Mouse (Mus musculus): Measurements from ENCODE around the gene Tomt. TPM values are rescaled to one million over a fixed set of nuclear protein-coding genes. Genes with fewer than 3 reads are reported as not detected.

The Tomt gene
- polyA plus RNA-seq (2012; rRNA removed): 0.11 and 0.12 TPM in 2 replicates

DNA sequence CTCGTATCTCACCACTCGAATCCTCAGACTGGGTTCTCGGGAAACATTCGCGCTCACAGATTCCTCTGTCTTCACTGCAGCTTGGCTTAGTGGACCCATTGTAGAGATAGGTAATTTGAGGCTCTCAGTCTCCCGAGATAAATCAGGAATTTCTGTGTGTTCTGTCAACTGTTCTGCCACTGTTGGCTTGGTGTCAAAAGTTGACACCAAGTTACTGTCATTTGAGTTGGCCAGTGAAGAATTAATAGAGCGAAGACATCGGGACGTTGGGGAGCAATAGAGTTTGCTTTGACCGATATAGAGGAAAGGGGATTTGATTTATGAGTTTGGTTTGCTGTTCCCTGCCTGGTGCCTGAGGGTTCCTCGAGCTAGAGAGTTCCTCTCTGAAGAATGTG is at the start of gene Tomt:
Gene Tomt (minus strand): TSS at position 73 of the 395 bp plus-strand sequence.

DNA sequence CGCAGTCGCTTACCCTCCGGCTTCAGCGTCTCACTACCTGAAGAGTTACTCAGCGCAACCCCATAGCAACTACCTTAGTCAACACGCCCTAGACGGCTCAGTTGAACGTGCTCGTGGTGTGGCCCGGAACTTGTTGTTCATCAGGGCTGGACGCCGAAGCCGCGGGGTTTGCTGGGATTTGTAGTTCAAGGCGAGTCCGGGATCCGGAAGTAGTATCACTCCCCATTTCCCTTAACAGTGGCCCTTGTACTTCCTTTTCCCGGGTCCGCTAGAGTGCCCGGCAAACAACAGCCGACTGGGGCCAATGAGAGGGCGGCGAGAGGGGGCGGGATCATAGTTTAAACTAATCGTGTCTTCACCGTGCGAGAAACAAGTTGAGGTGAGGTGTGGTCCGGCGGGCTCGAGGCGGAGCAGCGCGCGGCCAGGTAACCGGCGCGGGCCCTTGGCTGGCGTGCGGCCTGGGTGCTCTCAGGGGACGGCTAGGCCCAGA is 27.6 kb upstream of the Tomt start, which contains the start of the genes Lrrc51 and Numa1:
Gene Lrrc51 (minus strand): TSS at position 145 of the 490 bp plus-strand sequence.
Gene Numa1 (plus strand): TSS at position 361 of the 490 bp plus-strand sequence.

DNA sequence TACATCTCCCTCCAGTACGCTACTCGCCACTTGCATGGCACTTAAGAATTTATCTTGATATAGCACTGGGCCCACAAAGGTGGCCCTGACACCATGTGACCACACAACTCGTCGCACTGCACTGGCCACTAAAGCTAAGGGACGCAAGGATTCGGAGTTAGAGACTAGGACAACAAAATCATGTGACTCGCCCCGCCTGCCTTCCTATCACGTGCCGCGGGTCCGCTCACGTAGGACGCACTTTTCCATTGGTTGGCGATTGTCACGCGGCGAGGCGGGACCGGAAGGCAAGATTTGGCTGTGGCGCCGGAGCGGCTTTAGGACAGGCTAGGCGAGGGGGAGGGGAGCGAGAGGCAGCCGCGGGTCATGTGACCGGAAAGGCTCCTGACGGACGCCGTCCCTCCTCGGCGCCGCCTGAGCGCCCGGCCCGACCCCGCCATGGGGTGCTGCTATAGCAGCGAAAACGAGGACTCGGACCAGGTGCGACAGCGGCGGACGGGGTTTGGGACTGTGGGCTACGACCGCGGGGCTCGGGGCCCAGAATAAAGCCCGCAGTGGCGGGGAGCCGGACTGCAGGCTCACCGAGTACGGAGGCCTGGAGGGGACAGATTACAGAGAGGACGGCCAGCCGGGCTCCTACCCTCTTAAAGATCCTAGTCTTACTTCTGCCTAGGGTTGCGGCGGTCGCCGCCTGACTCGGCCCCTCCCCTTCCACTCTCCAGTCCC is 435 bp downstream of the Tomt start, which contains the start of gene Lamtor1:
Gene Lamtor1 (plus strand): TSS at position 344 of the 726 bp plus-strand sequence.

DNA sequence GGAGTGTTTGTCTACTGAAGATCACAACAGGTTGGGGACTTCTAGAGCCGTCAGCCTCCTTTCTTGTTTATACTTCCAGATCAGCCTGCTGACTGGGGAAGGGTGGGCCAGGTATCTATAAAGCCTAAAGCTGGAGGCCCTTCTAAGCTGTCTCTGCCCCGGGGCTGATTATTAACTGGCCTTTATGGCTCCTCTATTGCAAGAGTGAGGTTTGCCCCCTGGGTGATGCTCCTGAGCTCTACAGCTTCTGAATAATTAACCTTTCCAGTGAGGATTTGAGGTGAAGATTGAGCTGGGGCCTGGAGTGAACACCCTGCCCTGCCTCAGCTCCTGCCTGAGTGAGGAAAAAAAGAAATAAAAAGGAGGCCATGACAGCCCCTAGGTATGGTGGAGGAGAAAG is 35.5 kb downstream of the Tomt start, which contains the start of gene Folr1:
Gene Folr1 (minus strand): TSS at position 160 of the 400 bp plus-strand sequence.

DNA sequence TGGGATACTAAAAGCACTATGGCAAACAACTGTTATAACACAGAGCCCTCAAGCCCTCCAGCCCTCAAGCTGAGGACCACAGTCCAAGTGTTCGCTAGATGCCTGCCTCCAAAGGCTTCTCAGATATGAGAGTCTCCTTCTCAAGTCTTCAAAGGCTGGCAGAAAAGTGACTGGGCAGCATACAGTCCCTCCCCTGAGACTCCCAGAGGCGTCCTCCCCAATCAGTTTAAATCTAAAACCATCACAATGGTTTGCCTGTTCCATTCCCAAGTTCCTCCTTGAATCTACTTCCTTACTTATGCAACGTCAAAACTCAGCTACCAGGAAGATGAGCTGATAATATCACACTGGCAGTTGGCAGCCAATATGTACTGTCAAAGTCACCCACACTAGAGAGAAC is 42.7 kb downstream of the Tomt start, which contains the start of gene Anapc15:
Gene Anapc15 (plus strand): TSS at position 301 of the 400 bp plus-strand sequence.

DNA sequence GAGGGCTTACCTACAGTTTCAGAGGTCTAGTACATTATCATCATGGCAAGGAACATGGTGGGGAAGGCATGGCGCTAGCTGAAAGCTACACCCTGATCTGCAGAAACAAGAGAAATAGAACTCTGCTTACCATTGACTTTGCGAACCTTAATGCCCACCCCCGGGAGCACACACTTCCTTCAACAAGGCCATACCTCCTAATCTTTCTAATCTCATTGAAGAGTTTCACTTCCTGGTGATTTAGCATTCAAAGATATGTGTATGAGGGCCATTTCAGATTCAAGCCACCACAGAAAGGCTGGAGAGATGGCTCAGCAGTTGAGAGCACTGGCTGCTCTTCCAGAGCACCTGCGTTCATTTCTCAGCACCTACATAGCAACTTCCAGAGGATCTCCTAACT is 49.1 kb downstream of the Tomt start, which contains the start of gene Folr2:
Gene Folr2 (minus strand): TSS at position 101 of the 400 bp plus-strand sequence.

Other genes starting within 250 kb of the Tomt start
- 8.3 and 8.9 TPM in 2 replicates for gene Clpb, start 242.7 kb downstream of the Tomt start, polyA plus RNA-seq (2012; rRNA removed)
- gene Phox2a, start 88.0 kb downstream of the Tomt start, polyA plus RNA-seq (2012; rRNA removed): not detected in 2 replicates
- gene Inppl1, start 68.1 kb downstream of the Tomt start, polyA plus RNA-seq (2012; rRNA removed): 4.6 TPM in 2 replicates
- gene Folr2, start 49.2 kb downstream of the Tomt start, polyA plus RNA-seq (2012; rRNA removed): 7.9 and 8.4 TPM in 2 replicates
- gene Anapc15, start 42.6 kb downstream of the Tomt start, polyA plus RNA-seq (2012; rRNA removed): 59.8 and 64.5 TPM in 2 replicates
- 0.18 and 0.37 TPM in 2 replicates for gene Folr1, start 35.6 kb downstream of the Tomt start, polyA plus RNA-seq (2012; rRNA removed)
- 58.7 and 64.3 TPM in 2 replicates for gene Lamtor1, start 455 bp downstream of the Tomt start, polyA plus RNA-seq (2012; rRNA removed)
- 1.1 and 1.4 TPM in 2 replicates for gene Lrrc51, start 27.5 kb upstream of the Tomt start, polyA plus RNA-seq (2012; rRNA removed)
- gene Numa1, start 27.8 kb upstream of the Tomt start, polyA plus RNA-seq (2012; rRNA removed): 23.8 and 28.1 TPM in 2 replicates
- 9.0 and 12.3 TPM in 2 replicates for gene Il18bp, start 112.3 kb upstream of the Tomt start, polyA plus RNA-seq (2012; rRNA removed)
- 17.6 and 17.7 TPM in 2 replicates for gene Rnf121, start 159.1 kb upstream of the Tomt start, polyA plus RNA-seq (2012; rRNA removed)
- 15.5 and 16.8 TPM in 2 replicates for gene Xndc1, start 159.2 kb upstream of the Tomt start, polyA plus RNA-seq (2012; rRNA removed)
- gene Xntrpc, start 159.4 kb upstream of the Tomt start, polyA plus RNA-seq (2012; rRNA removed): 0.98 and 1.3 TPM in 2 replicates
- 0.06 TPM in 1 of 2 replicates, not detected in the other for gene Trpc2, start 176.8 kb upstream of the Tomt start, polyA plus RNA-seq (2012; rRNA removed)
- gene Art1, start 195.4 kb upstream of the Tomt start, polyA plus RNA-seq (2012; rRNA removed): 0.03 and 0.41 TPM in 2 replicates
- gene Art5, start 203.1 kb upstream of the Tomt start, polyA plus RNA-seq (2012; rRNA removed): 0.09 and 0.16 TPM in 2 replicates
- 0.01 TPM in 1 of 2 replicates, not detected in the other for gene Chrna10, start 210.5 kb upstream of the Tomt start, polyA plus RNA-seq (2012; rRNA removed)

Data from liver, embryonic 14 days (tissue).